Mouse (Mus musculus): ENCODE data around the gene Pcp4l1.
"Not testable (repeated sequence)": the region's sequence is repeated elsewhere in the genome, so short reads cannot be mapped to it uniquely, and the experiment has no call there.

Pcp4l1 gene

DNA sequence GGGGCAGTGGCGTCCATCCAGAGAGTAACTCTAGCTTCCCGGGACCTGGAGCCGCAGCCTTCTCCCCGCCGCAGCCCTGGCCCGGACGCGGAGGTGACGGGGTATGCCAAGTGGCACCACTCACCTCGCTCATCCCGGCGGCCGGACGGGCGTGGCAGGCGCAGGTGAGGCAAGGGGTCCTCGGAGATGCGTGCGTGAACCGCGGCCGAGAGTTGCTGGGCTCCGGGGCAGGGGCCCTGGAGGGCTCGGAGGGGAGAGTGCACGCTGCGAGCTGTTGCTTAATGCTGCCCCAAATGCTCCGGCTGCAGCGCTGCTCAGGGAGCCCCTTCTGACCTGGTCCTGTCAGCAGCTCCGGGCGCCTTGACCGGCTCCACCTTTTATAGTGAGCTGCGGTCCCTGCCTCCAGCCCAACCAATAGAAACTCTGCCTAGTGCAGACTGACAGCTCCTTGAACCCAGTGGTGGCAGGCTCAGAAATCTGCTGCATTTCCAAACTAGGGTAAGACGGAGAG, at the start of gene Pcp4l1:
Gene Pcp4l1 (minus strand): TSS at position 382 of the 511 bp plus-strand sequence.
- peak; percentile 50 to 55 for DNase-seq (ENCODE audit: low spot score in 2 of 2)

DNA sequence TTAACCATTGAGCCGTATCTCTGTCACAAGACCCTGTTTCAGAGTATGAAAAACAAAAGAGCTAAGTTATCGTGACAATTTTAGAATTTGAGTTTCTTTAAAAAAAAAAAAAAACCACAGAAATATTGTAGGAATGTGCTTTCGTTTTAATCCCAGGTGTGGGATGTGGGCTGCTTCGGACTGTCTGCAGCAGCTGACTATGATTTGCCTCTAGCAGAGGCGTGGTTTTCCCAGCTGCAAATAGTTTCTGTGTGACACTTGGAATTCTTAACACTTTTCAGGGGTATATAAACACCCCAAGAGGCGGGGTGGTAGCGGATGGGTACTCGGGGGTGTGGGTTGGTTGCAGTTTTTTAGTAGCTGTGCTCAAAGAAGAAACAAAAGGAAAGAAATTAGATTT, 49.3 kb upstream of the Pcp4l1 start:
- DNase-seq (ENCODE audit: low spot score in 2 of 2) = no peak

DNA sequence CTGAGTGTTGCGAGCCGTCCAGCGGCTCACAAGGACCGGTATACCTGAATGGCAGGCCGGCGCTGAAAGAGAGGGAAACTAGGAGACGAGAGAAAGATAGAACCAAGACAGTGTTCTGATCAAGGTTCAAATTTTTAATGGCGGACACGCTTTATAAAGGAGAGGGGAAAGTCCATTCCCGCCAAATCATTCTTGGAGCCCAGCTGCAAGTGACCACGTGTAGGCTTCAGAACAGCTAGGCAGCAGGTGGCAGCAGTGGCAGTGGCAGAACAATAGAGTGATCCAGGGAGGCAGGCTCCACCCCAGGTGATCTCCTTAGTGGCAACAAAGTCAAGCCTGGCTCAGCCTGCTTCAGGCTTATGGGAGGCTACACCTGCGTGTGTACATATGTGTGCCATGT, 45.9 kb upstream of the Pcp4l1 start:
- not testable (repeated sequence) for DNase-seq (ENCODE audit: low spot score in 2 of 2)

DNA sequence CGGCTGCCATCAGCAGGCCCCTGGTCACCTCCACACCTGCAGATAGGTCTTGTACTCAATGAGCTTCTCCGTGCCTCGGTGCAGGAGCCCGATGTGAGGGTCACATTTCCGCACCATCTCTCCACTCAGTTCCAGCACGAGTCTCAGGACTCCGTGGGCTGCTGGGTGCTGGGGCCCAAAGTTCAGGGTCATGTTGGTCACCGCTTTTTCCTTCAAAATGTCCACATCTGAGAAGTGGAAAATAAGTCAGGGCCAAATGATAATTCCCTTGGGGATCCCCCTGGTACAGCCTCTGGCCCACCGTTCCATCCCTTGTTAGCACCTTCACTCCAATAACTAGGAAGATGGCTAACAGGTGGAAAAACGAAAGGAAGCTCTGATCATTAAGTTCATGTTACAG, 44.8 kb upstream of the Pcp4l1 start:
- DNase-seq (ENCODE audit: low spot score in 2 of 2) = no peak

DNA sequence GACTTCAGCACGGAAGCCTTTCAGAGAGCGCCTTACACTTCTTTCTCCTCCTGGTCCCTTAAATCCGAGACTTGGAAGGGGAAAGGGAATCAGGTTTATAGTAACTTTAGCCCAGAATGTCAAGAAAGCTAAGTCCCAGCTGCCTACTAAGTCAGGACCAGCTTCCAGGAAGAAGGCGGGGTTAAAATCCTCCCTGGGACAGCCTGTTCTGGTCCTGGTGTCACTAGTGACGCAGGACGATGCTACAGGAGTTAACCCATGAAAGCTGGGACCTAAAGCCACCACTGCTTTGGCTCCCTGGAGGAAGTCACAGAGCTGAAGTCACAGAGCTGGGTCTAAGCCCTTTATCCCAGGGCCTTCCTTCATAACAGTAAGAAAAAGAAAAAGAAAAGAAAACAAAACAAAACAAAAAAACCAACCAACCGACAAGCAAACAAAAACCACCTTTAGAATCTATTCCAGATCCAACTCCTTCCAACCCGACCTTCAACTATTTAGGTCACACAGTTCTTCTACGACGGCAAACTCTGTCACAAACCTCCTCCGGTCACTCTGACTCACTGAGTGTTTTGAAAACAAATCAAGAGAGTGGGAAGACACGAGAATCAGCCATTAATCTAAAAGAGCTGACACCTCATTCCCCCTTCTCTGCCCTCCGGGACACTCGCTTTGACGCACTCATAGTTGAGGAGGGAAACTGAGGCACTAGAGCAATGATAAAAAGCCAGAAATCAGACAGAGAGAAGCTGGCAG, 44.1 kb upstream of the Pcp4l1 start:
- DNase-seq (ENCODE audit: low spot score in 2 of 2) = no peak

DNA sequence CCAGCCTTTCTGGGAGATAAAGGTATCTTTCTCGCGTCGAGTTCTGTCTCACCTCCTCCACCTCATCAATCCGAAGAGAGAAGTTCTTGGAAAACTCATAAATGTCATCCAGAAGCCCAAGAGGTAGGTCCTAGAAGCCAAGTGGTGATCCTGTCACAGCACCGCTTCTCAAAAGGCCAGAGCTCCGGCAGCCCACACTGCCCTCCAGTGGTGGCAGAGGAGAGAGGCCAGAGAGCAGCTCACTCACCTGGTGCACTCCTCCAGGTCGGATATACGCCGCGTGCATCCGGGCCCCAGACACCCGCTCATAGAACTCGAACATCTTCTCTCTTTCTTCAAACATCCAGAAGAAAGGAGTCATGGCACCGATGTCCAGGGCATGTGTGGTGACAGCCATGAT, 42.4 kb upstream of the Pcp4l1 start:
- peak; percentile 41 to 51 for DNase-seq (ENCODE audit: low spot score in 2 of 2)

DNA sequence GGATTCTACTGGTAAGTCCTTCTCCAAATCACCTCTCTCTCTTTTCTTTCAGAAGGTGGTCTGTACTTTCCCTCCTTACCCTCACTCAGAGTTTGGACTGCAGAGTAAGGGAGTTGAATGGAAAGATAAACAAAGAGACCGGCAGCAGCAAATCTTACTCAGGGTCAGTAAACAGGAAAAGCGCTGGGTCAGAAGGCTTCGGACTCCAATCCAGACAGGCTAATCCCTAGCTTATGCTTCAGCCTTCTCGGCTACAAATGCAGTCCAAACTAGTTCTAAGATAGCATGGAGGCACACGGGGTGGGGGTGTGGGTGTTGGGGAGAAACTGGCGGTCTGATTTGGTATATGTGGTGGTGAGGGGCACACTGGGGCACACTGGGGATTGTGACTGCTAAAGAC, 41.4 kb upstream of the Pcp4l1 start:
- DNase-seq (ENCODE audit: low spot score in 2 of 2) = no peak

DNA sequence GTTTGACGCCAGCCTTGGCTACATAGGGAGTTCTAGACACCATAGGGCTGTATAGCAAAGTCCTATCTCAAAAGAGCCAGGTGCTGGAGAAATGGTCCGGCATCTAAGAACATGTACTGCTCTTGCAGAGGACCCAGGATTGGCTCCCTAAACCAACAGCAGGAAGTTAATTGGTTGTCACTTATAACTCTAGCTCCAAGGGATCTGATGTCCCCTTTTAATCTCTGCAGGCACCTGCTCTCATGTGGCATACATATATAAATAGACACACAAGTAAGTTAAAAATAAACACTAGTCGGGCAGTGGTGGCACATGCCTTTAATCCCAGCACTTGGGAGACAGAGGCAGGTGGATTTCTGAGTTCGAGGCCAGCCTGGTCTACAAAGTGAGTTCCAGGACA, 39.7 kb upstream of the Pcp4l1 start:
- DNase-seq (ENCODE audit: low spot score in 2 of 2) = no peak

DNA sequence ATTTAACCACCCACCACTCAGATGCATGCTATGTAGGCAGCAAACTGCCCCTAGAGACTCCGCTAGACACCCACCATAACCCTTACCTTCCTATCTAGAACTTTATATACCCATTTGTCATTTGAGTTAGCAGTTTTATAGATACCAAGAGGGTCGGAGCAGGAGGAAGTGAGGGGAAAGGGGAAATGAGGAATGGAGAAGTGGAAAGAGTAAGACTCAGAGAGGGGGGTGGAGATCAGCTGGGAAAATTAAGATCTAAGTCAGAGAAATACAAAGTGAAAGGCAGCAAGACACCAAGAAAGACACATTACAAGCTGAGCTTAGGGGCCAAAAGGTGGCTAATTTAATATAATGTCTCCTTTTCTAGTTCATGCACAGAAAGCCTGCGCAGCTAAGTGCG, 38.5 kb upstream of the Pcp4l1 start:
- DNase-seq (ENCODE audit: low spot score in 2 of 2) = no peak

DNA sequence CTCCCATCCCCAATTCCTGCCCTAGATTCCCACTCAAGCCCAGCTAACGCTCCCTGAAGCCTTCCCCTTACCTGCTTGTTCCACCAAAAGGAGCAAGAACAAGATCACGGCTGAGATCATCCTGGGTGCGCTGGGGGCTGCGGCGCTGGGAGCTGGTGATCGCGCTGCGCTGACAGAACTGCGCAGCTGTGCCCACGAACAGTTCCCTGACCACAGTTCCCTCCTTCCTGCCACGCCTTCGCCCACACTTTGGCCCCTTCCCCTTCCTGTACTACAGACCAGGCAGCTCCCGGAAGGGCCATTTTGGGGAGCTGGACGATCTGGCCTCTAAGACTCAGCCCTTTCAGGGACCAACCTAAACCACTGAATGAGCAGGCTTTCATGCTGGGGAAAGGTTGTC, 38.1 kb upstream of the Pcp4l1 start, which contains the start of gene Fcer1g:
Gene Fcer1g (minus strand): TSS at position 240 of the 400 bp plus-strand sequence.
- DNase-seq (ENCODE audit: low spot score in 2 of 2) = no peak

DNA sequence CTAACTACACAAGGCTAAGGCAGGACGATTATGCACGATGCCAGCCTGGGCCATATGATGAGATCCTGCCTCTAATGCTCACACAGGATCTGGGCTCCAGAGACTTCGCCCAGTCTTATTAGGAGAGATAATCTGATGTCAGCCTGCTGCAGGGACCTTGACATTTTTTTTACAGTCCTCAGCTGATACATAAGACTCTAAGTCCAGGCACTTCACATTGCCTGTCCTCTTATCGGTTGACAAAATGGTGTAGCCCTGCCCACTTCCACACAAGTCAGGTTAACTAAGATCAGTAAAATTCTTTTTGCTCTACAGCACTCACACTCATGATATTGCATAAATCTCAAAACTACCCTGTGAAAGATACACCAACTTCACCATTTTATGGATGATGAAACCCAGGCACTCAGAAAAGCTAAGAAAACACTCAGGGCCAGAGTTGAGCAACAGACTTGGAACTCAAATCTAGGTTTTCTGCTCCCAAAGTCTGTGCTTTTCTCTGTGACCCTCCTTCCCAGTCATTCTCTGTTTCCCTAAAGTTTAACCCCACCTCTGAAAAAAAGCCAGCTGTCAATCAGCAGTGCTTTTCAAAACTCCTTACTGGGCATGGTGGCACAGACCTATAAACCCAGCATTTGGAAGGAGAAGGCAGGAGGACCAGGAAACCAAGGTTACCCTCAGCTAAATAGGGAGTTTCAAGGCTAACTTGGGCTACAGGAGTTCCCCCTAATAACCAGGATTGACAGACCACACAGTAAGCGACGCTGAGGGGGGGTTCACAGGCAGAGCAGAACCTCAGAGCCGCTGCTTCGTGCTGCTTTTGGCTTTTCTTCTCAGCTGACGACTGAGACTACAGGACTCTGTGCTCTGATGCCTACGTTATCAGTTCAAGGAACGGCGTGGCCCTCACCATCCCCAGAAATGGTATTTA, 37.0 kb upstream of the Pcp4l1 start:
- DNase-seq (ENCODE audit: low spot score in 2 of 2) = no peak

DNA sequence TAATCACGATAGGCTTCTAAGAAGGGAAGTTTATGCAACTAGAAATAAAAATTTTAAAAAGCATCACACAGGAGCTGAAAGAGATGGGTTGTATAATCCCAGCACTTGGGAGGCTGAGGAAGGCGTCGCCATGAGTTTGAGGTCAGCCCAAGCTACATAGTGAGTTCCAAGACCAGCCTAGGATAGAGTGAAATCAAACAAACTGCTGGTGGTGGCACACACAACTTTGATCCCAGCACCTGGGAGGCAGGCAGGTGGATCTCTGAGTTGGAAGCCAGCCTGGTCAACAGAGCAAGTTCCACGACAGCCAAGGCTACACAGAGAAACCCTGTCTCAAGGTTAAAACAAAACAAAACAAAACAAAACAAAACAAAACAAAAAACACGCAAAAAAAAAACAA, 36.3 kb upstream of the Pcp4l1 start:
- DNase-seq (ENCODE audit: low spot score in 2 of 2) = no peak

DNA sequence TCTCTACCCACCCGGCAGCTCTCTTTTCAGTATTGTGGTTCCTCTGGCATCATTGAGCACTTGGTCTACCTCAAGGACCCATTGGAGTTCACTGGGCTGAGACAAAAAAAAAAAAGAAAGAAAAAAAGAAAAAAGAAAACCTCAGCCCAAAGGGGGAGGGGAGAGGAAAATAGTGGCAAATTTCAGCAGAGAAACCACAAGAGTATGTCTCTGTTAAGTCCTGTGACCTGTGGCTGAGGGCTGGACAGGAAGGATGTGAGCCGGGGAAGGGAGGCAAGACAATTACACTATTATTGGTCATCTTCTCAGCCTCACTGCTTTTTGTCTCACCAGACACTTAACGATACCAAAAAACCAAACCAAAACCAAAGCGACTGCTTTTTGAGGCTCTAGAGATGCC, 35.8 kb upstream of the Pcp4l1 start:
- DNase-seq (ENCODE audit: low spot score in 2 of 2) = no peak

DNA sequence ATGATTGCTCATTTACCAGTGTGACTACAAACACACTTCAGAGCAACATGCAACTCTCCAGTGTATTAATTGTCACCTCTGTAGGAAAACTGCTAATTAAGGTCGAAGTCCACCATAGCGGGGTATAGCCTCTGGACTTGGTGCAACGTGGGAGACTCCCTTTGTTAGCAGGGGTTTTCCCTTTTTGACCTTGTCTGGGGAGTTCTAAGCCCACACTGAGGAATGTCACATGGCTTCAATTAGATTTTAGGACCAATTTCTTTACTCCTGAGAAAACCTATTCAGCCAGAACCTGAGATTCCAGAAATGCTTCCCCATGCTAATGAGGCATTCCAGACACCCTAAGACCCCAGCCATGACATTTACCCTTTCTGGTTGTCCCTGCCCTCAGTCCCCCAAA, 34.1 kb upstream of the Pcp4l1 start:
- no peak for DNase-seq (ENCODE audit: low spot score in 2 of 2)

DNA sequence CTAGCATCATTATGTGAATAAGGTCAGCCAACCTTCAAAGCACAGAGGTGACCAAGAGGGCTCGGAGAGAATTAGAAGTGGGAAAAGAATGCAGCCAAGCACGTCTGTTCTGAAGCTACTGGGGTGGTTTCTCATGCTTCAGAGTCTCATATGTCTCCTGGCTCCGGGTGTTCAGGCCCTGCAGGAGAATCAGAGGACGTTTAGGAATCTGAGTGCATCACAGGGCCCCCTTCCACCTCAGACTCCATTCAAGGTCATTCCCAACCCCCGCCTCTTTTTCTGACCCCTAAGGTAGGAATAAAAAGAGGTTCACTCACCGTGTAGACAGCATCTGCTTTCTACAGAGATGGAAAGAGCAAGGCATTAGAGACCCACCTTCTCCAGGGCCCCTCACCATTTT, 33.7 kb upstream of the Pcp4l1 start:
- no peak for DNase-seq (ENCODE audit: low spot score in 2 of 2)

DNA sequence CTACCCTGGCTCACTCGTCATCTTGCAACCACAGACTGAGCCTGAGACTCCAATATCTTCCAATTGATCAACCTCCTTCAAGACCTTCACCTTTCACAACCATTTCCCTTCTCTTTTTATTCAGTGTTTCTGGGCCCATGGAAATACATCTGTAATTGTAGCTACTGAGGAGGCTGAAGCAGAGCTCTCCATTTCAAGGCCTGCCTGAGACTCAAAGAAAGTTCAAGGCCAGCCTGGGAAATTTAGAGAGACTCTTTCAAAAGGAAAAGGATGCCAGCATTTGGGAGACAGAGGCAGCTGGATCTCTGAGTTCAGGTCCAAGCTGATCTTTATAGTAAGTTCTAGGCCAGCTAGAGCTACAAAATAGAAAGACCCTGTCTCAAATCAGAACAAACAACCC, 31.8 kb upstream of the Pcp4l1 start:
- DNase-seq (ENCODE audit: low spot score in 2 of 2) = no peak

DNA sequence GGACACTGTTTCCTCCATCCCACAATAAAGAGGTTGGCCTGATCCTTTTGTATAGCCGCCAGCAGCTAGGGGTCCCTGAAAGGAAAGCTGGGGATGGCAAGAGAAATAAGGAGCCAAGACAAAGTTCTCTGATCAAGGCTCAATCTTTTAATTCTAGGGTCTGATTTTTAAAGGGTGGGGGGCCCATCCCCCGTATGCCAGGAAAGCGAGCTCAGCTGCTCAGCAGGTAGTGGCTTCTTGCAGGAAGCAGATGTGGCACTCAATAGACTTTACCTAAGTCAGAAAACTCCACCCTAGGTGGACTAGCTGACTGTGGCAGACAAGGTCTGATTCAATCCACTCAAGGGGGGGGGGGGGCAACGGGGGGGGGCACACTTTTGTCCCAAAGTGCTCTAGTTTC, 30.7 kb upstream of the Pcp4l1 start:
- no peak for DNase-seq (ENCODE audit: low spot score in 2 of 2)

DNA sequence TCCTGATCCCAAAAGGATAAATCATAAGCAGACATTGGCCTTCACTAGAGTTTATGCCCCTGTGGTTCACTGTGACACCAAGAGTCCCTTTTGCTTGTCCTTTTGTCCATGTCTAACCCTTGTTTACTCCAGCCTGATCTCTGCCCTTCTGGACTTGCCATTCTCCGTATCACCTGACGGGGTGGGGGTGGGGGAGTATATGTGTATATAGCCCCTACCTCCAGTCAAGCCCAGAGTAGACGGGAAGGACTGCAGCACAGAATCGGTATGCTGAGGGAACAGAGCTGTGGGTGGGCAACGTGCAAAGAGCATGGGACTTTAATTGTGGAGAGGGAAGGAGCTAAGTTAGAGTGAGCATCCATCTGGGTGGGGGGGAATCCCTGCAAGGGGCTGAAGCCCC, 28.8 kb upstream of the Pcp4l1 start, which contains the start of gene Apoa2:
Gene Apoa2 (plus strand): TSS at position 198 of the 400 bp plus-strand sequence.
- no peak for DNase-seq (ENCODE audit: low spot score in 2 of 2)

DNA sequence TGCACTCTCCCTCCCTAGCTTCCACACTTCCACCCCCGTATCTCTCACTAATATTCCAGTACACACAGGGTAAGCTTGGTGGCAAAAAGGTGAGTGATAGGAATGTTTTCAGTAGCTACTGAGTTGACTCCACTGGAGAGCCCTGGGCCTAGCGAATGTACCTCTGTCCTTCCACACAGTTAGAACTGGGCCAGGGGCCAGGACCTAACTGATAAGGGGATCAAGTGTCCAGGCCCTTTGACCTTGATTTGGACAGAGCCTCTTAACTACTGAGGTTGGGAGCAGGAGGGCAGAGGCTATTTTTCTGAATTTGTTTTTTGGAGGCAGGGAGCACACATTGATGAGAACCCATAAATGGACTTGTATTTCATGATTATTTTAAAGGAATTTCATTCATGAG, 27.7 kb upstream of the Pcp4l1 start:
- DNase-seq (ENCODE audit: low spot score in 2 of 2) = no peak

DNA sequence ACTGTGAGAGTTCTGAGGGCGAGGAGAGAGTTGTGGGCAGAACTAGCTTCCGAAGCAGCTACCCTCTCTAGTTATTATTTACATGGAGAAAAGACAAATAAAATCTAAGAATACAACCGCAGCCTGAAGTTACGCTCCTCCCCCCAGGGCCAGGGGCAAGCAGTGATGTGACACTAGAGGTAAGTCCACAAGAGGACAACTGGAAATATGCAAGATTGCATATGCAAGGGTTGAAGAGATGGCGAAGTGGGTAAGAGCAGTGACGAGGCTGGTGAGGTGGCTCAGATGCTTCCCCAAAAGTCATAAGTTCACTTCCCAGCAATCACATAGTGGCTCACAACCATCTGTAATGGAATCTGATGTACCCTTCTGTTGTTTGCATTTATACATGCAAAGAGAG, 27.1 kb upstream of the Pcp4l1 start:
- DNase-seq (ENCODE audit: low spot score in 2 of 2) = no peak

DNA sequence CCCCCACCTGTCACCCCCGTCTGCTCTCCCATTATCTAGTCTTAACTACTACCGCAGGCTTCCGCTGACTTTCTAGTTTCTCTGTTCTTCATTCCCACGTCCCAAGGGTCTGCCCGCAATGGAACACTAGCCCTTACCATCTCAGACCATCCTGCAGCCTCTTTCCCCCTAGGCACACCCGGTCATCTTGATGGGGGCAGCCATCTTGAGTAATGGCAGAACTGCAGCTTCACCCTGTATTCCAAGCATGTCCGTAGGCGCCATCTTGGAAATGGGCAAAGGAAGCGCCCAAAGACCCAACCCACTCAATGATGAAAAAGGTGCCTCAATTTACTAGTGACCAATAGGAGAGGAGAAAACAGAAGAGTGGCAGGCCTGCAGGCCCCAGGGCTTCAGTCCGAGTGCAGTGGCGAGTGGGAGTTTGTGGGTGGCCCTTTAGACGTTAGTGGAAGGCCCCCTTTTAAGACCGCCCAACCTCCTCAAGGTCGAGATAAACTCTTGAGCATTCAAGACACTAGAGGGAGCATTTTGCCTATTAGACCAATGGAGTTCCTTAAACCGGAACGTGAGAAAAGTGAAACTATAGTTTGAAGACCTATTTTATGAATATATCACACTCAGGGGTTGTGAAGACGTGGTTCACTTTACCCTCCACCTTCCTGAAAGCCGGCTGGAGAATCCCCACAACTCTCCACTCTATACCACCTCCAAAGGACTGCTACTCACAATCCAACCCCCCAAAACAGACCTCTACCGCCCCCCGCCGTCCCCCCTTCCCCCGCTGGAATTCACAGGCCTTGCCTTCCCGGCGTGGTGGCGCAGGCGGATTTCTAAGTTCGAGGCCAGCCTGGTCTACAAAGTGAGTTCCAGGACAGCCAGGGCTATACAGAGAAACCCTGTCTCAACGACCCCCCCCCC, 26.4 kb upstream of the Pcp4l1 start, which contains the start of gene Tomm40l:
Gene Tomm40l (minus strand): TSS at position 277 of the 918 bp plus-strand sequence.
- DNase-seq (ENCODE audit: low spot score in 2 of 2) = peak; percentile 94 to 96
